Mouse (Mus musculus): ENCODE results near the gene Hbp1.

DNA sequence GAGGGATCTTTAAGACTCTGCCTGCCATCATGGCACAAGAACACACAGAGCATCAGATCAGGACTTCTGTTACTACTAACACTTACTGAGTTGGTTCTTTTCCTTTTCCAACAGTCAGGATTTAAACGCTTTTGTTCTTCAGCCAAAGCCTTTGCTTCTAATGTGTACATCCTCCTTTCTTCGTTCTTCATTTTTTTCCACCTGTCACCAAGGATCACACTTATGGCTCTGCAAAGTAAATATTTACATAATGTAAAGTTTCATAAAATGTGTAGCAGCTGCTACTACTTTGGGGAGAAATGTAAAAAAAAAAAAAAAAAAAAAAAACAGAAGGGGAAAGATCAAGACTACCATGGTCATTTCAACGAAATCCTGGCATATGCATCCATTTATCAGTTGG is 21.8 kb downstream of the Hbp1 start:
- TF ChIP-seq CTCF (IDR thresholded peaks at IDR 0.05; ENCODE audit: extremely low read depth, insufficient read length, insufficient replicate concordance, low read depth, low read length) (no peak), POLR2A (IDR thresholded peaks at IDR 0.05; ENCODE audit: low read depth, low read length) (no peak)
